Mouse (Mus musculus): ENCODE results near the gene Gprc6a.
A peak's percentile ranks its signal among the peaks of the same experiment; 100 is the strongest.

Gene Gprc6a

GRCm38 (mm10) chr10:51631411-51632136 lies at the start of gene Gprc6a:
TSS of gene Gprc6a (minus strand) at chr10:51631461.
- DNase-seq (ENCODE audit: inconsistent ontology term): peak; percentile 69

- DNase-seq (ENCODE audit: inconsistent ontology term): no peak
These were observed 47.0 kb upstream of the Gprc6a start for GRCm38 (mm10) chr10:51678251-51678639.

DNA sequence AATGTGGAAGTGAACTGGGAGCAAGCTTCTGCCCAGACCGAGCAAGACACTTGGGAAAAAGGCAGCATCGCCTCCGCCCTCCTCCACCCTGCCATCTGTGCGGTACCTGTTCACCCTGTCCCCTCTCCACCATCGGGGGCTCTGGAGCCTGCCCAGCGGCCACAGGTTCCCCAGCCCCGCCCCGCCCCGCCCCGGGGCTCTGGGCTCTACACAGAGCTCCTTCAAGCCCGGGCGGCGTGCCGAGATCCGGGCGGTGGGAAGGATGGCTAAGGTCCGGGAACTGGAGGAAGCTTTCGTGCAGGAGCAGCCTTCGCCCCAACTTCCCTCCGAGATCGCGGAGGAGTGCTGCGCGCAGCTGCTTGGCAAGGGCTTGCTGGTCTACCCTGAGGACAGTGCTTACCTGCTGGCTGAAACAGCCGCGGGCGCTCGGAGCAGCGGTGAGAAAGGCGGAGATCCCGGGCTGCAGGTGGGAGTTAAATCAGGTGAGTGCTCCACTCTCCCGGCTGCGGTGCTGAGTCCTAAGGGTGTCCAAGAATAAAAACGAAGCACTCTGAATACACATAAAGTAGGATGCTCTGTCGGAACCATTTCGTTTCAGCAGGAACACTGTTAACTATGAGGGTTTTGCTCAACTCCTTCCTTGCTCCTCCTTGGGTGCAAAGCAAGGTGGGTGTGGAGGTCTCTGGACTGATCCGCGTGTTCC lies 46.4 kb upstream of the Gprc6a start, which contains the start of gene Rfx6:
Gene Rfx6, plus strand, starts transcription at position 209 of the 703 bp plus-strand sequence.
- peak; percentile 48 for DNase-seq (ENCODE audit: inconsistent ontology term)

DNA sequence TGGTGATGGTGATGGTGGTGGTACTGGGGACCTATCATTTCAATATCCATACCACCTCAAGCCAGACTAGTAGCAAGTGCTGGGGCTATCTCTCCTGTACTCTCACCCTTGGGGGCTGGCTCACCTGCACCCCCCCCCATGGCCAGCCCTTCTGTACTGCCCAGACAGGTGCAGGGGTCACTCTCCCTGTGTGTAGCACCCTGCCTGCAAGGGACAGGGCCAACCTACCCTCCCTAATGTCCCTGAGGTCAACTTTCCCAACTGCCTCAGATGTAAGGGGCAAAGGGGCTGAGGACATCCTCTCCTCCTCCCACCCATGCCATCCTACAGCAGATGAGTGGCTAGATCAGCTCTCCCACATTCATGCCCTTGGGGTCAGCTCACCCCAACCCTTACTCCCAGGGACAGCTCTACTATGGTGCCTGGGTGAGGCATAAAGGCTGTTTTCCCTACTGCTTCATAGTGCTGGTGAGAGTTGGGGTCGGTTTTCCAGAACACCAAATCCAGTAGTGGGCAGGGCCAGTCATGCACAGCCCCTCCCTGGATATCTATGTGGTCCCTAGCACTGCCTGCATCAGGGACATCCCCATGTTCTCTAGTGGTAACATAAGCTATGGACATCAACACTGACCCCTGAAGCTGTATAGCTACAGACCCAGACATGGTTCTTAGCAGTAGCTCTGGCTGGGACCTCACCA lies 41.0 kb upstream of the Gprc6a start:
- DNase-seq (ENCODE audit: inconsistent ontology term): no peak

DNA sequence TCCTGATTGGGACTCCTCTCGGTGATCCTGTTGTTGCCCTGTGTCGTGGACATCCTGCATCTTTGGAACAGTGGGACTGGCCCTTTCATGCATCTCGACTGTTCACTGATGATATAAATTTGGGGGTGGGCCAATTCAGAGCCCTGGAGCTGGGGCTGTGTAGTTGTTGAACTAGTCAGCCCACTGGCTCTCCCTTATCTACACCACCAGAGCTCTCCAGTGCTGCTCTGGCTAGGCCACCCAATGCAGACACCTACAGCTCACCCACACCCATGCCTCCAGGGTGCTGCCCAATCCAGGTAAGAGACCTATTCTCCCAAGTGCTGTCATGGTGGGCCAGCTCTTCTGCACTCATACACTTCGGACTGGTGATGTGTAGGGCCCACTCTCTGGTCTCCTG lies 40.3 kb upstream of the Gprc6a start:
- DNase-seq (ENCODE audit: inconsistent ontology term): no peak

- no peak for DNase-seq (ENCODE audit: inconsistent ontology term)
These were observed 38.1 kb upstream of the Gprc6a start for GRCm38 (mm10) chr10:51669334-51669733.

- peak; percentile 11 for DNase-seq (ENCODE audit: inconsistent ontology term)
These were observed 26.1 kb upstream of the Gprc6a start for GRCm38 (mm10) chr10:51657324-51657723.

DNA sequence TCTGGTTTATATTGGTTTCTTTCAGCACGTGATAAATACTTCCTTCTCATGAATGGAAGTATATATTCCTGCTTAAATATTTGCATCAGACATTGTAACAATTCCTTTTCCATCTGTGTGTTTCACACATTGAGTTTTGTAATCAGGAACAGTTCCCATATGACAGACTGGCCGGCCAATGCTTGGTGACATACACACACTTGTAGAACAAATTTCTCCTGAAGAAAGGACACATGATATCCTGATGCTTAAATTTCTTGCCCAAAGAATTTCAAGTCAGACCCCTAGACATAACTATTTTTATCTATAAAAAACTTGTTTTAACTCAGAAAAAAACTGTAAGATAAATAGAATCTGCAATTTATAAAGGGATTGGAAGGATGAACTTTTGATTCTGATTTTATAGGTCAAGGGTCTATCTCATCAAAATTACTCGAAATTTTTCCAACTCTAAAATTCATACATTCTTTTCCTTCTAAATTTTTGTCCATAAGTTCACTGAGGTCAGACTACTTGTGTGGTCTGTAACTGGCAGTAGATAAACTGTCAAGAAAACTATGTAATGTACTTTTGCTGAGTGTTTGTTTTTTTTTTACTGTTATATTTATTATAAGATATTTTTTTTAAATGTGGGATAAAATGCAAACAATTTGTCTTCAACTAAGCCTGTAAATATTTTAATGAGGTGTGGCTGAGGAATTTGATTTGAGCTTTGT lies 18.4 kb upstream of the Gprc6a start:
- no peak for DNase-seq (ENCODE audit: inconsistent ontology term)

- DNase-seq (ENCODE audit: inconsistent ontology term): no peak
These were observed 10.1 kb downstream of the Gprc6a start for GRCm38 (mm10) chr10:51621193-51621592.

- DNase-seq (ENCODE audit: inconsistent ontology term): no peak
These were observed 11.1 kb downstream of the Gprc6a start for GRCm38 (mm10) chr10:51620126-51620525.

GRCm38 (mm10) chr10:51618538-51618937 lies 12.7 kb downstream of the Gprc6a start:
- no peak for DNase-seq (ENCODE audit: inconsistent ontology term)

- no peak for DNase-seq (ENCODE audit: inconsistent ontology term)
These were observed 16.3 kb downstream of the Gprc6a start for GRCm38 (mm10) chr10:51614826-51615590.

- no peak for DNase-seq (ENCODE audit: inconsistent ontology term)
These were observed 17.8 kb downstream of the Gprc6a start for GRCm38 (mm10) chr10:51613421-51613820.

GRCm38 (mm10) chr10:51611969-51612682 lies 19.1 kb downstream of the Gprc6a start:
- DNase-seq (ENCODE audit: inconsistent ontology term): no peak

GRCm38 (mm10) chr10:51609741-51610425 lies 21.4 kb downstream of the Gprc6a start:
- no peak for DNase-seq (ENCODE audit: inconsistent ontology term)

DNA sequence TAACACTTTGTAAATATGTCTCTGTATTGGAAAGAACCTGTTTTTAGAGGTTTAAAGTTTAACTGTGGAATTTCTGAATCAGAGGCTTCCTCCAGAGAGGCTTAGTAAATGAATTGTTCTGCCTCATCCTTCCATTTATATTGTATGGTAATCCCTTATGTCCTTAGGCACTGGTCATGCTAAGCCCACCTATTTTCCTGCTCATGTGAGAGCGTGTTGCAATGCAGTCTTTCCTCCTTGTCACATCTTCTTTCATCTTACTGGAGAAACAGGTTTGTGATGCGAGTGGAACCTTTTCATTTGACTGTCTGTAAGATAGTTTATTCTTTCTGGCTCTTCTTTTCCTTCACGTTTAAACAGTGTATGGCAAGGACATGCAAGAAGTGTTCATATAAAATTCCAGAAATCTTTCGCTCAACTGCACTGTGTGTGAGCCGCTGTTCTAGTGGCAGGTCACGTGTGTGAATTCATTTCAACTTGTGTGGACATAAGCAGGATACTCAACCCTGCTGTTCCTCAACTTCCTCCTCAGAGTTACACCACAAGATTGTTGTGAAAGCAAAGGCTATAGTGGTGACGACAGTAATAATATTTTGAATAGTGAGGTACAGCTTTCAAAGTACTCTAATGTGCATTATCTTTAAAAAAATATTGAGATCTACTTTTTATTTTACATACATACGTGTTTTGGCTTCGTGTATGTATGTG lies 34.2 kb downstream of the Gprc6a start:
- no peak for DNase-seq (ENCODE audit: inconsistent ontology term)

GRCm38 (mm10) chr10:51595001-51595931 lies 36.0 kb downstream of the Gprc6a start:
- peak; percentile 52 for DNase-seq (ENCODE audit: inconsistent ontology term)

- no peak for DNase-seq (ENCODE audit: inconsistent ontology term)
These were observed 39.7 kb downstream of the Gprc6a start for GRCm38 (mm10) chr10:51591574-51591973.

Data from Muller cell, postnatal 12 days (primary cell).